Mouse (Mus musculus): ENCODE measurements at regions not wholly inside any gene's neighbourhood (a gene's known extent, or its start where the extent isn't known, plus 50 kb on each side); places are given as distances from the start of the nearest gene placed in this dataset.
"Not testable (repeated sequence)": the region's sequence is repeated elsewhere in the genome, so short reads cannot be mapped to it uniquely, and the experiment has no call there.

DNA sequence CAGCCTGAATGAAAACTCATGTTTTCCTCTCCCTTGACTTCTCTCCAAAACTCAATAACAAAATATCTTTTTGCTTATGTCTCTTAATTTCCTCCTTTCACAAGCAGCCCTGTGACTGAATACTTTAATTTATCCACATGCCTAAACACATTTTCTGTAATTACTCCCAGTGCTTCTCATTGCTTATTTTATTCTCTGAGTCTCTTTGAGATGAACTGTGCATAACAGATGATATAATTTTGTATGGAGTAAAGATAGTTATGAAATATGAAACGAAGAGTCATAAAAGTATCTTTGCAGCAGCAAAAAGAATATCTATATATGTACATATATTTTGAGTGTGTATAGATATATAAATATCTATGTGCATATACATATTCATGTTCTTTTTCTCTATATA is 187.5 kb upstream of the Tac1 start:
- Histone ChIP-seq H3K4me1 (no peaks in the 10 kb centered on the region), H3K27ac (no peak overlapping the region), H3K4me2 (no peak overlapping the region), H3K9ac (no peak overlapping the region), H3K36me3 (no peaks in the 10 kb centered on the region), H3K9me3 (no peaks in the 10 kb centered on the region), H3K4me3 (replicated peaks) (no peak overlapping the region), H3K27me3 (replicated peaks) (no peaks in the 10 kb centered on the region)
- ATAC-seq (ENCODE audit: insufficient read depth, low FRiP score, low read depth) = no peak
- WGBS = 85% methylated on average over 1 of the region's 1 CpGs

DNA sequence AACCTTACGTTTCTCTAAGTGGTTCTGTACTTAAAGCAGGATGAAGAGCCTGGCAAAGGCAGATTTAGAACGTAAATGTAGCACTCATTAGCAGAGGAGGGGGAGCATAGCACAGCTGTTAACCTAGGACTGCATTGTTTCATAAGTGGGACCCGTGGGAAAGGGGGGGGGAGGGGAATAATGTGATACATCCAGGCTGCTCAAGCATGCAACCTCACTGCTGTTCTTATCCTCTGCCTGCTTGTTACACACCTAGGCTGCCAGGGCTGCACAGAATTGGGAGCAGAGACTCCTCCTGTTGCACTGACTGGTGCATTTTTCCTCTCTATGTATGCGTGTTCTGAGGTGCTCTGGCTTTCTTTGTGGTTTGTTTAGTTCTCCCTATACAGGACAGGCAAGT is 180.1 kb upstream of the Tac1 start:
- Histone ChIP-seq H3K4me2 (no peak overlapping the region), H3K27ac (no peak overlapping the region), H3K4me3 (replicated peaks) (no peak overlapping the region), H3K4me1 (no peaks in the 10 kb centered on the region), H3K9ac (no peak overlapping the region), H3K9me3 (no peaks in the 10 kb centered on the region), H3K36me3 (no peaks in the 10 kb centered on the region), H3K27me3 (replicated peaks) (no peaks in the 10 kb centered on the region)
- WGBS = 32% methylated on average over 4 of the region's 4 CpGs
- no peak for ATAC-seq (ENCODE audit: insufficient read depth, low FRiP score, low read depth)

DNA sequence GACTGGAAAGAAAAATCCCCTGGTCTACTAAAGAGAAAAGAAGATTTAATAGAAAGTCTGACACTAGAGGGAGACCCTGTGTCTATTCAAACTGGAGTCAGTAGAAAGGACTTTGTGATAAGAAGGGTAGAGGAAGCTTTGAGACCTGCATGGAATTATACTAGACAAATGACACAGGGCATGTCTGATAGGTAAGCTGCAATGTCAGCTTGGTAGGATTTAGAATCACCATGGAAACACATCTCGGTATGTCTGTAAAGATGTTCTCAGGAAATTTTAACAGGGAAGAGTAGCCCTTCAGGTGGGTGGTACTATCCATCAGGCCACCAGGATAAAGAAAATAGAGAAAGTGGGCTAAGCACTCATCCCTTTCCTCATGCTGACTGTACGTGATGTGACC is 178.8 kb upstream of the Tac1 start:
- Histone ChIP-seq H3K9me3 (no peaks in the 10 kb centered on the region), H3K4me2 (no peak overlapping the region), H3K9ac (no peak overlapping the region), H3K27me3 (replicated peaks) (no peaks in the 10 kb centered on the region), H3K4me1 (no peaks in the 10 kb centered on the region), H3K4me3 (replicated peaks) (no peak overlapping the region), H3K27ac (no peak overlapping the region), H3K36me3 (no peaks in the 10 kb centered on the region)
- no peak for ATAC-seq (ENCODE audit: insufficient read depth, low FRiP score, low read depth)
- 86% methylated on average over 2 of the region's 2 CpGs for WGBS

DNA sequence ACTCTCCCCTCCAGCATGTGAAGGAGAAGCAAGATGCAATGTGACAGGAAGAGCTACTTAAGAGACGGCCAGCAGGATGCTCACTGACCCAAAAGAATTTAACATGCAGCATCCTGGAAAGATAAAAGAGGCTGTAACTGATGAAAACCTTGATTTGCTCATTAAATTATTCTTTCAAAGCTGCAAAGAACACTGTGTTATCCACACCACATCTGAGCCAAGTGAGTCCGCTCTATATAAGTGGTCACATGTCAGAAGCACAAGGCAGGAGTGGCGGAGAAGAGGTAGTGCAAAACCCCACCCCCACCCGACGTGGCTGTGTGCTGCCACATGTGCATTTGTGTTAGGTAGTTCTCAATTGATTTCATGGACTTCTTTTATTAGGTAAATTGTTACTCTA is 176.0 kb upstream of the Tac1 start:
- Histone ChIP-seq H3K9me3 (no peaks in the 10 kb centered on the region), H3K4me3 (replicated peaks) (no peak overlapping the region), H3K27me3 (replicated peaks) (no peaks in the 10 kb centered on the region), H3K4me1 (no peaks in the 10 kb centered on the region), H3K27ac (no peak overlapping the region), H3K4me2 (no peak overlapping the region), H3K36me3 (no peaks in the 10 kb centered on the region), H3K9ac (no peak overlapping the region)
- 64% methylated on average over 5 of the region's 5 CpGs for WGBS
- no peak for ATAC-seq (ENCODE audit: insufficient read depth, low FRiP score, low read depth)

DNA sequence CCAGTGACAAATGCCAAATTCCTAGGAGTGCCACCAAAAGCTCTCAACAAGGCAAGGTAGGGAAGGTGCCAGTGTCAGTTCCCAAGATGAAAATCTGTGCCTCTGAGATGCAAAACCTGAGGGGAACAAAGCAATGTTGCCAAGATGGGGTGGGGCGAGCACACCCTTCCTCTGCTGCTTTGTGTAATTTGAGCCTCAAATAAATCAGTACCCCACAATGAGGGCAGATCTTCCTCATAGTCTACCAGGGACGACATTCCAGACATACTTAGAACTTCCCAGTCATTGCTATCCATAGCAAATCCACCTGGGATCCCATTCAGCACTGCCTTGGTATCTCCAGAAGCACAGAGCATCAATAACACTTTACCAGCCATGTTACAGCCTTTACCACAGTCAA is 129.9 kb upstream of the Tac1 start:
- ATAC-seq (ENCODE audit: insufficient read depth, low FRiP score, low read depth) = no peak
- H3K9ac ChIP-seq = no peak overlapping the region
- H3K27me3 ChIP-seq (replicated peaks) = no peaks in the 10 kb centered on the region
- H3K27ac ChIP-seq = no peak overlapping the region
- H3K4me3 ChIP-seq (replicated peaks) = no peak overlapping the region
- no peak overlapping the region for H3K4me2 ChIP-seq
- 35% methylated on average over 2 of the region's 2 CpGs for WGBS
- no peaks in the 10 kb centered on the region for H3K4me1 ChIP-seq
- no peaks in the 10 kb centered on the region for H3K36me3 ChIP-seq
- H3K9me3 ChIP-seq = no peaks in the 10 kb centered on the region

DNA sequence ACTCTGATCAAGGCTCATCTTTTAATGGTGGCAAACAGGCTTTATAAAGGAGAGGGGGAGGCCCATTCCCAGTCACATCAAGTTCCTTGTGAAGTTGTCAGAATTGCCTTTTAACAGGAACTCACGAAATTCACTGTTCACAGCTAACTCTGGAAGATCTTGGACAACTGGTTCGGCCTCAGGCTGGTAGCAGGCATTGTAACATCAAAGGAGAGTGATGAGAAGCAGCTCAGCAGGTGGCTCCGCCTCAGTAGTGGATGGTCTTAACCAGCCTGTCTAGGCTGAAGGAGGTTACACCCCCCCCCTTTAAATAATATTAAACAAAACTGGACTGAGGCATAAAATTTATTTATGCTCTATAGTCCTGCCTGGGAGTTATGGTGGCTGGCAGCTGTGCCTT is 113.0 kb upstream of the Tac1 start:
- no peak overlapping the region for H3K27ac ChIP-seq
- ATAC-seq (ENCODE audit: insufficient read depth, low FRiP score, low read depth) = no peak
- 55% methylated on average over 3 of the region's 3 CpGs for WGBS
- no peaks in the 10 kb centered on the region for H3K4me1 ChIP-seq
- no peak overlapping the region for H3K4me3 ChIP-seq (replicated peaks)
- no peaks in the 10 kb centered on the region for H3K27me3 ChIP-seq (replicated peaks)
- H3K36me3 ChIP-seq = no peaks in the 10 kb centered on the region
- H3K9ac ChIP-seq = no peak overlapping the region
- no peaks in the 10 kb centered on the region for H3K9me3 ChIP-seq
- no peak overlapping the region for H3K4me2 ChIP-seq

DNA sequence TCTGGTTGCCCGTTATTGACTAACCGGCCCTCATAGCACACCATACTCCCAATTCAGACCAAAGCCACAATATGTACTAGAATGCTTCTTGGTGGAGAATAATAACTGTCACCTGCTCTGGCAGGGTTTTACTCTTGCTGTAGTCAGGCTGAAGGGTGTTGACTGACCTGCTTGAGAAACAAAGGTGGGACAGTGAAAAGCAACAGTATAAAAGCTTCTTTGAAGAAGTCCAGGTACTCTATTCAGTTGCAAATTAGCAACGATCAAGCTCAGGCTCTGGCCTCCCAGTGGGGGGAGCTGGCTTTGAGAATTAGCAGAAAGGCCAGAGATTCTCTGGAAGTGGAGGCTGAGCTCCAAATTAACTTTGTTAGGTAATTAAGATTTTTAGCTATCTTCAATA is 112.4 kb upstream of the Tac1 start:
- H3K4me3 ChIP-seq (replicated peaks); H3K9me3 ChIP-seq; H3K36me3 ChIP-seq; H3K4me1 ChIP-seq; H3K9ac ChIP-seq; H3K4me2 ChIP-seq; H3K27me3 ChIP-seq (replicated peaks); H3K27ac ChIP-seq; ATAC-seq (ENCODE audit: insufficient read depth, low FRiP score, low read depth): not testable (repeated sequence)
- 79% methylated on average over 3 of the region's 3 CpGs for WGBS

DNA sequence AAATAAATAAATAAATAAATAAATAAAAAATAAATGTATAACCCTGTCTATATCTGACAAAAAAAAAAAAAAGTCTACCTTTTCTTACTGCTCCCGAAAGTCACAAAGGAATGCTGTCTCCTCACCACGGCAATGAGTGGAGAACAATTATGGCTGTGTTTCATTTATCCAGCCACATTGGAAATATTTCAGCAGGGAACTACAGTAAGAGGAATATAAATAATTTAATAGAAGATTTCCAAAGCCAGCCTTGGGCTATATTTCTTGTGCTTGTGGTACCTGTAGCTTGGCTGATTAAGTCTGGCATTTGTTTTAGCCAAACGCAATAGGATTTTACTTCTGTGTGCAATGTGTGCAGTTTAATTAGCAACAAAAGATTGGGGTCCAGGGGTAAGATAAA is 98.8 kb upstream of the Tac1 start:
- Histone ChIP-seq H3K4me3 (replicated peaks) (no peak overlapping the region), H3K9me3 (no peaks in the 10 kb centered on the region), H3K27ac (no peak overlapping the region), H3K27me3 (replicated peaks) (no peaks in the 10 kb centered on the region), H3K4me2 (no peak overlapping the region), H3K9ac (no peak overlapping the region), H3K4me1 (no peaks in the 10 kb centered on the region), H3K36me3 (no peaks in the 10 kb centered on the region)
- no peak for ATAC-seq (ENCODE audit: insufficient read depth, low FRiP score, low read depth)
- WGBS = 80% methylated on average over 3 of the region's 3 CpGs

DNA sequence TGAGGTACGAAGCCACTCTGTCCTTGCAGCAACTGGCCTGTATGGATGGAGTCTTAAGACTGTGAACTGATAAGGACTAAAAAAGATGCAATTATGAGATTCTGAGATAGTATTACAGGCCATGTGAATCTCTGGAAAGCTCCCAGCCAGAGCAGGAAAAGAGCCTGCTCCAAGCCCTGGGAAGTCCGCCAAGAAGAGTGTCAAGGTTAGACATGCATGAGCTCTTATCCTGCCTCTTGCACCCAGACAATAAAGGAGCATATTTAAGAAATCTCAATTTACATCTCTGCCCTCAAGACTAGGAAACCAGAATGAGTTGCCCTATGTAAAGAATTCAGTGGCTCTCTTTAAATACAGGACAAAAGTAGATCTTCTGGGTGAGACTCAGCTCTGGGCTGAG is 90.8 kb upstream of the Tac1 start:
- no peak for ATAC-seq (ENCODE audit: insufficient read depth, low FRiP score, low read depth)
- 73% methylated on average over 2 of the region's 2 CpGs for WGBS

DNA sequence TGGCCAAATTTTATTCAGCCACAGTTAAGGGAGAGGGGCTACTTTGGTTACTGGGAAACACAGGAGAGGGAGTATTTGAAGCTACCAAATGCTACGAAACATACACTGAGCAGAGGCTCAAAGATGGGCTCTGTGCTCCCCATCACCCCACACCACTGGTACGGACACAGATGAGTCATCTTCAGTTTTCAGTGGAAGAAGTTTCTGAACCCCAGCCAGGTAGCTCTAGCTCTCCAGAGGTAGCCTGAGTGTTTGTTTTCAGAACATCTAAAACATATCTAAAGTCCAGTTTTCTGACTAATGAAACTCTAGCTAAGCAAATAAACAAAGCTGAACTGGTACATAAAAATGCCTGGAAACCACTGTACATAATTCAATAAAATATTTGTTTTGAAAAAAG is 90.3 kb upstream of the Tac1 start:
- Histone ChIP-seq H3K27ac (no peak overlapping the region), H3K9me3 (no peaks in the 10 kb centered on the region), H3K4me3 (replicated peaks) (no peak overlapping the region), H3K36me3 (no peaks in the 10 kb centered on the region), H3K4me1 (no peaks in the 10 kb centered on the region), H3K27me3 (replicated peaks) (no peaks in the 10 kb centered on the region), H3K4me2 (no peak overlapping the region), H3K9ac (no peak overlapping the region)
- WGBS = 74% methylated on average over 2 of the region's 2 CpGs
- no peak for ATAC-seq (ENCODE audit: insufficient read depth, low FRiP score, low read depth)

More for the DNA sequence above, 90.8 kb upstream of the Tac1 start:
- H3K4me2 ChIP-seq = no peak overlapping the region
- no peaks in the 10 kb centered on the region for H3K36me3 ChIP-seq
- no peaks in the 10 kb centered on the region for H3K4me1 ChIP-seq
- H3K9ac ChIP-seq = no peak overlapping the region
- H3K27ac ChIP-seq = no peak overlapping the region
- H3K27me3 ChIP-seq (replicated peaks) = no peaks in the 10 kb centered on the region
- no peak overlapping the region for H3K4me3 ChIP-seq (replicated peaks)
- H3K9me3 ChIP-seq = no peaks in the 10 kb centered on the region

DNA sequence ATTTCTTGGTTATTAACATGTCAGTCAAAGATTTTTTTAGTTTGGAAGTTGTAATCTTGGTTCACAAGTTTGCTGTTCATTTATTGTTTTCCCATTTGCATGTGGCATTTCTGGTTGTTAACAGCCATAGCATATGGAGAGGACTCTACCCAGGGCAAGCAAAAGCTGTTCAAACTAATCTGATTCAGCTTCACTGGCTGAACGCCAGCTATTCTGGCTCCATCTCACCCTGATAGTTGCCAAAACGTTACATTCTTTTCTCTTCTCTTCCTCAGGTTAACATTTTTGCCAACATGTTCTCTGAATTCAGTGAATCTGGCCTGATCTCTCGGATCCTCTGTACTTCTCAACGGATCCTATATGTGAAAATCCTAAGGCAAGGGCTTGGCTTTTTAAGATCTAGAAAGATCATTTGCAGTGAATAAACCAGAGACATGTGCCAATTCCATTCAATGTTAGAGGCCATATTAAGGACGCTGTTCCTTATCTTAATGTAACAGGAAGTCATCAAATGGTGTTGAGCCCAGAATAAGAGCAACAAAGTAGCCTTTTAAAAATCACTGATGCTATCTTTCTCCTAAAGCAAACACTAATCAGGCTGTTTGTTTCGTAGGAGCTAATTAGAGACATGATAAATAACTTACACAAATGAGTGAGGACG is 82.2 kb upstream of the Tac1 start:
- H3K4me2 ChIP-seq = no peak overlapping the region
- no peaks in the 10 kb centered on the region for H3K36me3 ChIP-seq
- no peaks in the 10 kb centered on the region for H3K4me1 ChIP-seq
- no peaks in the 10 kb centered on the region for H3K27me3 ChIP-seq (replicated peaks)
- H3K27ac ChIP-seq = no peak overlapping the region
- no peak overlapping the region for H3K4me3 ChIP-seq (replicated peaks)
- 46% methylated on average over 7 of the region's 7 CpGs for WGBS
- H3K9ac ChIP-seq = no peak overlapping the region
- no peaks in the 10 kb centered on the region for H3K9me3 ChIP-seq
- no peak for ATAC-seq (ENCODE audit: insufficient read depth, low FRiP score, low read depth)

DNA sequence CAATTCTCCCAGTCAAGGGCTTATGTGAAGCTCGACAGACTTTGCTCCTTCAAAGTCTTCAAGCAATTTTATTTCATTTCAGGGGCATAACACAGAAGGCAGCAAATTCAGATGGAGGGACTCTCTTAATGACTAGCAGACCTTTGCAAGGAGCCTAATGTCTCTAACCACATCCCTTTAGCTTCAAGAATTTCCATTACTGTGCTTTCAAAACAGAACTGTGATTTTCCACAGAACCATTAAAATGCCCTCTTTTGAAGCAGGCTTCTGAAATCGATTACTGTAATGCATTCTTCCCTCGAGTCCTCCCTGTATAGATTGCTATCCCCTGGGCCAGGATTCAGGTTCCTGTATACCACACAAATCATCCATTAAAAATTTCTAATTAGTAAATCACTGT is 80.9 kb upstream of the Tac1 start:
- H3K9me3 ChIP-seq = no peaks in the 10 kb centered on the region
- no peaks in the 10 kb centered on the region for H3K4me1 ChIP-seq
- H3K36me3 ChIP-seq = no peaks in the 10 kb centered on the region
- H3K4me3 ChIP-seq (replicated peaks) = no peak overlapping the region
- no peak overlapping the region for H3K27ac ChIP-seq
- 68% methylated on average over 3 of the region's 3 CpGs for WGBS
- no peaks in the 10 kb centered on the region for H3K27me3 ChIP-seq (replicated peaks)
- ATAC-seq (ENCODE audit: insufficient read depth, low FRiP score, low read depth) = no peak
- no peak overlapping the region for H3K4me2 ChIP-seq
- no peak overlapping the region for H3K9ac ChIP-seq

DNA sequence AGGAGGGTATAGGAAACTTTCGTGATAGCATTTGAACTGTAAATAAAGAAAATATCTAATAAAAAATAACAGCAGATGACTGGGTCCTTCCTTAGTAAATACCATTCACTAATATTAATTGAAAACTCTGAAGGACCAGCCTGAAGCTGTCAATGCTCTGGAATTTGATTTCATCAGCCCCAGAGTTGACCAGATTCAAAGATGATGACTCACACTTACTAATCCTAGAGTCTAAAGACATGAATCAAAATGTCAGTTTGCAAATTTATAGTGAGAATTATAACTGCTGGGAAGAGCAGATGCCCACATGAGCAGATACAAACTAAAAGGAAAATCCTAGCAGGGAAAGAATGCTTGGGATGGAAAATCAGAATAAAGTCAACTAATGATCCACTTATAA is 77.8 kb upstream of the Tac1 start:
- no peak for ATAC-seq (ENCODE audit: insufficient read depth, low FRiP score, low read depth)
- Histone ChIP-seq H3K27ac (no peak overlapping the region), H3K36me3 (no peaks in the 10 kb centered on the region), H3K27me3 (replicated peaks) (no peaks in the 10 kb centered on the region), H3K4me1 (no peaks in the 10 kb centered on the region), H3K4me3 (replicated peaks) (no peak overlapping the region), H3K9me3 (no peaks in the 10 kb centered on the region), H3K4me2 (no peak overlapping the region), H3K9ac (no peak overlapping the region)
- WGBS = 75% methylated on average over 1 of the region's 1 CpGs

Data from stomach, embryonic 15.5 days (tissue).